Mouse (Mus musculus): ENCODE results near the gene Atg7.

- TF ChIP-seq CTCF (IDR thresholded peaks at IDR 0.05; ENCODE audit: insufficient read depth, low read depth, low read length) (no peak), POLR2A (IDR thresholded peaks at IDR 0.05; ENCODE audit: insufficient read depth, low read depth, low read length) (no peak)
Observed at GRCm38 (mm10) chr6:114860677-114861568, 218.0 kb downstream of the Atg7 start.

All from olfactory bulb, adult 2 months (tissue).